Mouse (Mus musculus): ENCODE results near the gene Tchh. TPM values are rescaled to one million over a fixed set of nuclear protein-coding genes. Genes with fewer than 3 reads are reported as not detected.
"Not testable (repeated sequence)": the region's sequence is repeated elsewhere in the genome, so short reads cannot be mapped to it uniquely, and the experiment has no call there.

Gene Tchh
- total RNA-seq (2015; ENCODE audit: low replicate concordance) (0.19 TPM in 1 of 2 replicates, not detected in the other), total RNA-seq (2017; ENCODE audit: low replicate concordance) (not detected in 2 replicates)

DNA sequence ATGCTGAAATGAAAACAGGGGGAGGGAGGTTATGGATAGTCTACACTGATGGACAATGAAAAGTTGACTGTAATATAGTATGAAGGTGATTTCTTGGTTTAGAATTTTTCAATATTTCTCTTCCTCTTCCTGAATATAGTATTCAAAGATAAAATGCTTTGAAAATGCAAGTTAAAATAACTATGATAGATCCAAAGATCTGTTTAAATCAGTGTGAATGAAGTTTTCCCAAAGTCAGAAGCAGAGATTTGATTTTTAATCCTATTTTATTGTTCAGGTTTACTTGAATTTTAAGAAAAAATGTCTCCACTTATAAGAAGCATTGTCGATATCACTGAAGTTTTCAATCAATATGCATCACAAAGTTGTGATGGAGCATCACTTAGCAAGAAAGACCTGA is at the start of gene Tchh:
TSS of gene Tchh (plus strand) at position 301 of the 400 bp plus-strand sequence.
- ATAC-seq (replicated peaks; ENCODE audit: low FRiP score, poor library complexity, severe bottlenecking) = no peak

DNA sequence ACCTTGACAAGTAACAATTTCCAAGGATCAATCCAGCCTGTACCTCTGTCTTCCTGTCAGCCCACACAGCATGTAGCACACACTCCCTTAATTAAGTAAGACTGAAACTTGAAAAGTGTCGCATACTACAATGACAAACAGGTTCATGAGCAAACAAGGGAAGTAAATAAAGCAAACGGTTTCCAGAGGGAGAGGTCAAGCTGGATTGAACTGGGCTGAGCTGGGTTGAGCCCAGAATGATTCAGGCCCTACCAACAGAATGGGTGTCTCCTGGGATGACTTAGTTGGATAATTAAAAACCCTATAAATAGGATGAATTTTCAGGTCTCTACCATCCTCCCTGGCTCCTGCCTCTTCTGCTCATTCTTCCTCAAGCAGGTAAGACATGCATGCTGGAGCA is 48.8 kb upstream of the Tchh start, which contains the start of gene Rptn:
TSS of gene Rptn (plus strand) at position 334 of the 400 bp plus-strand sequence.
- ATAC-seq (replicated peaks; ENCODE audit: low FRiP score, poor library complexity, severe bottlenecking) = no peak

DNA sequence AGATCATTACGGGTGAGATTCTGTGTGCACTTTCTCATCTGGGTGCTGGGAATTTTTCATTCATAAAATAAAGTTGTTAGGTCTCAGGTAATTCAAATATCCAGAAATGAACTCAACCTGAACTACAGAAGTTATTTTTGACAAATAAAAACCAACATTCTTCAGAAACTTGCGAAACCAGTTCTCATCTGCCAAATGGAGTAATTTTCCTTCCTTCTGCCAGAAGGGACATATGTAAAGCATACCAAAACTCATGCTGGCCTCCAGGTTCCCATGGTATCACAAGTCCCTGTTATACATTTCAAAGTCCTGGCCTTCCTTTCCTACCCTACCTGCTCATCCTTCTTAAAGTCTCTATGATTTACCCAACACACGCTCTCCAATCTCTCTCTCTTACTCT is 38.2 kb upstream of the Tchh start:
- no peak for ATAC-seq (replicated peaks; ENCODE audit: low FRiP score, poor library complexity, severe bottlenecking)

DNA sequence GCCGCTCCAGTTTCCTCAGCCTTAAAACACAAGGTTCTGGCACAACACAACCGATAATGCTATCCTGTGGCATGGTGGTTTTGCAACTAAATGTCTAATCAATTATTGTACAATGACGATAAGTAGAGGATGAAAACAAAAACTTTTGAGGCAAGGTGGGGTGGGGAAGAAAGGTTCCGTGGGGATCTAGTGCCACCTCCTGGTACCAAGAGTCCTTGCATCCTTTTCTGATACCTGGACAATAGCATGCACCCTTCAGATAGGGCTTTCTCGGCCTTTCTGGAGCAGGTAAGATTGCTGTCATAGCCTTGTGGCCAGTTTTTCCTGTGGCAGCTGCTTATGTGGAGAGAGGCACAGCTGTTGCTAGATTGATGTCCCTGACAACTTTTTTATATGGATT is 35.1 kb upstream of the Tchh start:
- no peak for ATAC-seq (replicated peaks; ENCODE audit: low FRiP score, poor library complexity, severe bottlenecking)

DNA sequence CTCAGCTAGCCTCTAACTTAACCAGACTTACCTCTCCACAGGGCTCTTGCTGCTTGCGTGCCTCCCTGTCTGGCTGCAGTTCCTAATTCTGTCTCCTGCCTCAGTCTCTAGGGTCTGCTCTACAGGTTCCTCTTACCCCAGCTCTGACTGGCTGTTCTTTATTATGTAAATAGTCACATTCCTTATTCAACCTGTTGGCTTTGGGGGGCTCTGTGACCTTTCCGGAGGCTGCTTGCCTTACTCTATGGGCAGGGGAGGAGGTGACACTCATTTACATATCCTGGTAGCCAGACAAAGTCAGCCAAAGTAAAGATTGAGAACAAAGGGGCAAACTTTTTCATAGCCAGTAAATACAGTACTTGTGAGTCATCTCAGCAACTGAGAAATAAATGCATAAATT is 30.2 kb upstream of the Tchh start:
- ATAC-seq (replicated peaks; ENCODE audit: low FRiP score, poor library complexity, severe bottlenecking) = no peak

DNA sequence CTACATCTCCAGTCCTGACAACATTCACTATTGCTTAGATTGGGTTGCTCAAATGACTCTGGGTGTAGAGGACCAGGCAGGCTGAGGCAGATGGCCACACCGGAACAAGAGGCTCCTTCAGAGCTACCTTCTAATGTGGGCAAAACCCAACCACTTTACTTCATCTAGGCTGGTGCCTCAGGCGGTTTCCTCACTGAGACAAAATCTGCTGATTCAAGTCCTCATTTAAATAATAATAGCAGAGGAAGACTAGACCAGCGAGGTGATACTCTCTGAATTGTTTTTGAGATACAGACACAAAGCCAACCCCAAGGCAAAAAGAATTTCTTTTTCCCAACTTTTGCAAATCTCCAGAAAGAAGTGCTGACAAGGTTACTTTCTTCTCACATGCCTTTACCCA is 10.5 kb upstream of the Tchh start:
- no peak for ATAC-seq (replicated peaks; ENCODE audit: low FRiP score, poor library complexity, severe bottlenecking)

DNA sequence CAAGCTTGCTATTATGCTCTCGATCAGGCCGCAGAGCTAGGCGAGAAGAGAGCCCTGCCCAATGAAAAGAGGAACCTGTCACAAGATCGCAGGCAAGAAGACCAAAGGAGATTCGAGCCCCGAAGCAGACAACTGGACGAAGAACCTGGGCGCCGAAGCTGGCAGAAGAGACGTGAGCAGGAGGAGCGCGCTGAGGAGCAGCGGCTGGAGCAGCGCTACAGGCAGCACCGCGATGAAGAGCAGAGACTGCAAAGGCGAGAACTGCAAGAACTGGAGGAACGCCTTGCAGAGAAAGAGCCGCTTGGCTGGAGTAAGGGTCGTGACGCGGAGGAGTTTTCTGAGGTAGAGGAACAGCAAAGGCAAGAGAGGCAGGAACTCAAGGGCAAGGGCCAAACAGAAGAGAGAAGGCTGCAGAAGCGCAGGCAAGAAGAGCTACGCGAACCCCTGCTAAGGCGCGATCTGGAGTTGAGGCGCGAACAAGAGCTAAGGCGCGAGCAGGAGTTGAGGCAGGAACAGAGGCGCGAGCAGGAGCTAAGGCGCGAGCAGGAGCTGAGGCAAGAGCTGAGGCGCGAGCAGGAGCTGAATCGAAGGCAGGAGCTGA is 1.5 kb downstream of the Tchh start:
- ATAC-seq (replicated peaks; ENCODE audit: low FRiP score, poor library complexity, severe bottlenecking) = no peak

DNA sequence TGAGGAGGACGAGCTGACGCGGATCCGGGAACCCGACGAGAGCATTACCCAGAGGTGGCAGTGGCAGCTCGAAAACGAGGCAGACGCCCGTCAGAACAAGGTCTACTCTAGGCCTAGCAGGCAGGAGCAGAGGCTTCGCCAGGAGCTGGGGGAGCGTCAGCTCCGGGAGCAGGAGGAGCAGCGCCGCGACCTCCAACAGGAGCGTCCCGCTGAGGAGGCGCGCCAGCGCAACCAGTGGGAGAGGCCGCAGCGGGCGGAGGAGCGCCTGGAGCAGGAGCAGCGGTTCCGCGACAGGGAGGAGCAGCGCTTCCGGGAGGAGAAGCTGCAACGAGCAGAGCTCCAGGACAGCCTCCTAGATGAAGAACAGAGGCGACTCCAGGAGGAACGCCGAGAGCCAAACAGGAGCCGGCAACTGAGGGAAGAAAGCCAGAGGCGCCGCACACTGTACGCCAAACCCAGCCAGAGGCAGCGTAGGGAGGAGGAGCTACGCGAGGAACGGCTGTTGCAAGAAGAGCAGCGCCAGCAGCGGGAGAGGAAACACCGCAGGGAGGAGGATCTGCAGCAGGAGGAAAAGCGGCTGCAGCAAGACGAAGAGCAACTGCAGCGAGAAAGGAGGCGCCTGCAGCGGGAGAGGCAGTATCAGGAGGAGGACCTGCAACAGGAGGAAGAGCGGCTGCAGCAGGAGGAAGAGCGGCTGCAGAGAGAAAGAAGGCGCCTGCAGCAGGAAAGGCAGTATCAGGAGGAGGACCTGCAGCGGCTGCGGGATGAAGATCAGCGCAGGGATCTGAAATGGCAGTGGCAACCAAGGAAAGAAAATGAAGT is 2.4 kb downstream of the Tchh start:
- no peak for ATAC-seq (replicated peaks; ENCODE audit: low FRiP score, poor library complexity, severe bottlenecking)

DNA sequence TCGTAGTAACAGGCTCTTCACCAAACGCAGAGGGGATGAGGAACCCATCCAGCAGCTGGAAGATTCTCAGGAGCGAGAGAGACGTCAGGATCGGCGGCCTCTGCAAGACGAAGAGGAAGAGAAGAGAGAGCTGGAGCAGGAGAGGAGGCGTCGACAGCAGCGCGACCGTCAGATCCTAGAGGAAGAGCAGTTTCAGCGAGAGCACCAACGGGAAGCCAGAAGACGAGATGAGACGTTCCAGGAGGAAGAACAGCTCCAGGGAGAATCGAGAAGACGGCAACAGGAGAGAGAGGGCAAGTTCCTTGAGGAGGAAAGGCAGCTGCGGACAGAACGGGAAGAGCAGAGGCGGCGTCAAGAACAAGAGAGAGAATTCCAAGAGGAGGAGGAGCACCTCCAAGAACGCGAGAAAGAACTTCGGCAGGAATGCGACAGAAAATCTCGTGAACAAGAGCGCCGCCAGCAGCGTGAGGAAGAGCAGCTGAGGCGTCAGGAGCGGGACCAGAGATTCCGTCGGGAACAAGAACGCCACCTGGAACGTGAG is 3.1 kb downstream of the Tchh start:
- ATAC-seq (replicated peaks; ENCODE audit: low FRiP score, poor library complexity, severe bottlenecking) = no peak

DNA sequence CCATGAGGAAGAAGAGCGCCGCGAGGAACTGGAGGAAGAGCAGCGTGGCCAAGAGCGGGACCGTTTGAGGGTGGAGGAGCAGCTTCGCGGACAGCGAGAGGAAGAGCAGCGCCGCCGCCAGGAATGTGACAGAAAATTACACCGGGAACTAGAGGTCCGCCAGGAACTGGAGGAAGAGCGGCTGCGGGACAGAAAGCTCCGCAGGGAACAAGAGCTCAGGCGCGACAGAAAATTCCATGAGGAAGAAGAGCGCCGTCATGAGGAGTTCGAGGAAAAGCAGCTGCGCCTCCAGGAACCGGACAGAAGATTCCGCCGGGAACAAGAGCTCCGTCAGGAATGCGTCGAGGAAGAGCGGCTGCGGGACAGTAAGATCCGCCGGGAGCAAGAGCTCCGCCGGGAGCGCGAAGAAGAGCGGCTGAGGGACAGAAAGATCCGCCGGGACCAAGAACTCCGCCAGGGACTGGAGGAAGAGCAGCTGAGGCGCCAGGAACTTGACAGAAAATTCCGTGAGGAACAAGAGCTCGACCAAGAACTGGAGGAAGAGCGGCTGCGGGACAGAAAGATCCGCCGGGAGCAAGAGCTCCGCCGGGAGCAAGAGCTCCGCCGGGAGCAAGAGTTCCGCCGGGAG is 4.1 kb downstream of the Tchh start:
- no peak for ATAC-seq (replicated peaks; ENCODE audit: low FRiP score, poor library complexity, severe bottlenecking)

DNA sequence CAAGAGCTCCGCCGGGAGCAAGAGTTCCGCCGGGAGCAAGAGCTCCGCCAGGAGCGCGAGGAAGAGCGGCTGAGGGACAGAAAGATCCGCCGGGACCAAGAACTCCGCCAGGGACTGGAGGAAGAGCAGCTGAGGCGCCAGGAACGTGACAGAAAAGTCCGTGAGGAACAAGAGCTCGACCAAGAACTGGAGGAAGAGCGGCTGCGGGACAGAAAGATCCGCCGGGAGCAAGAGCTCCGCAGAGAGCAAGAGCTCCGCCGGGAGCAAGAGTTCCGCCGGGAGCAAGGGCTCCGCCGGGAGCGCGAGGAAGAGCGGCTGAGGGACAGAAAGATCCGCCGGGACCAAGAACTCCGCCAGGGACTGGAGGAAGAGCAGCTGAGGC is 4.6 kb downstream of the Tchh start:
- not testable (repeated sequence) for ATAC-seq (replicated peaks; ENCODE audit: low FRiP score, poor library complexity, severe bottlenecking)

DNA sequence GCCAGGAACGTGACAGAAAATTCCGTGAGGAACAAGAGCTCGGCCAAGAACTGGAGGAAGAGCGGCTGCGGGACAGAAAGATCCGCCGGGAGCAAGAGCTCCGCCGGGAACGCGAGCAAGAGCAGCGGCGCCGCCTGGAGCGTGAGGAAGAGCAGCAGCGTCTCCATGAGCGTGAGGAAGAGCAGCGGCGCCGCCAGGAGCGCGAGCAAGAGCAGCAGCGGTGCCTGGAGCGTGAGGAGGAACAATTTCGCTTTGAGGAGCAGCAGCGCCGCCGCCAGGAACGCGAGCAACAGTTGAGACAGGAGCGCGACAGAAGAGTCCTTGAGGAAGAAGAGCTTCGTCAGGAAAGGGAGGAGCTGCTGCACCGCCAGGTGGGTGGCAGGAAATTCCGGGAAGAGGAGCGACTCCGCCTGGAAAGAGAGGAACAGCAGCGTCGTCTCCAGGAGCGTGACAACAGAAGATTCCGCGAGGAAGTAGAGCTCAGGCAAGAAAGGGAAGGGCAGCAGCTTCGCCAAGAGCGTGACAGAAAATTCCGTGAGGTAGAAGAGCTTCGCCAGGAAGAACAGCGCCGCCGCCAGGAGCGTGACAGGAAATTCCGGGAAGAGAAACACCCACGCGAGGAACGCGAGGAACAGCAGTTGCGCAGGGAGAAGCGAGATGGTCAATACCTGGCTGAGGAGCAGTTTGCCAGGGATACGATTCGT is 5.2 kb downstream of the Tchh start:
- no peak for ATAC-seq (replicated peaks; ENCODE audit: low FRiP score, poor library complexity, severe bottlenecking)

DNA sequence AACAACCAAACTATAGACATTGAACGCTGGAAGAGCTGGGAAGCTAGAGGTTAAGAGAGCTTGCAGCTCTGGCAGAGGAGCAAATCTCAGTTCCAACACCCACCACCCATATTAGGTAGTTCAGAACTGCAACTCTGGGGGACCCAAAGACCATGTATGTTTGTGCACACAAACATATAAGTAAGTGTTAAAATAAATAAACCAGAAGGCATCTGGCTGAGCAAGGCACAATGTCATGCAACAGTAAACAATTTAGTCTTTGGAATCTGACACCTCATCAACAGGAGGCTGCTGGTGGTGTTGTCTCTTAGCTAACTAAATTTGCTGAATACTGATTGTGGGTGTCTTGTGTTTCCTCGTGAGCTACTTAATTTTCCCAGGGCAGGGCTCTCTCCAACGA is 24.4 kb downstream of the Tchh start:
- ATAC-seq (replicated peaks; ENCODE audit: low FRiP score, poor library complexity, severe bottlenecking) = no peak

DNA sequence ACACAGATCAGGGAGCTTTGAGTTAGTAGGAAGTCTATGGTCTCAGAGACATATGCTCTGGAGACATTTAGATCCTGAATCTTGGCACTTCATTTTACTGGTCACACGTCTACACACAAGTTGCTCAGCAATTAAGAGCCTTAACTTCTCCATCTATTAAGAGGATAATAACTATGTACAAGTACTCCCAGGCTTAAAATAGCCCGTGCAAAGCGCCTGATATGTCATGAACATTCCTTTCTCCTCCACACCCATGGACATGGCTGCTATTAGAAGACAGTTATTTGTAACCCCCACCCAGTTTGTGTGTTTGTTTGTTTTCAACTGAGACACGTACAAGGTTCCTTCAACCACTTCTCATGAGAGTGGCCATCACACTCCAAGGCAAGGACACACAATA is 25.0 kb downstream of the Tchh start:
- no peak for ATAC-seq (replicated peaks; ENCODE audit: low FRiP score, poor library complexity, severe bottlenecking)

DNA sequence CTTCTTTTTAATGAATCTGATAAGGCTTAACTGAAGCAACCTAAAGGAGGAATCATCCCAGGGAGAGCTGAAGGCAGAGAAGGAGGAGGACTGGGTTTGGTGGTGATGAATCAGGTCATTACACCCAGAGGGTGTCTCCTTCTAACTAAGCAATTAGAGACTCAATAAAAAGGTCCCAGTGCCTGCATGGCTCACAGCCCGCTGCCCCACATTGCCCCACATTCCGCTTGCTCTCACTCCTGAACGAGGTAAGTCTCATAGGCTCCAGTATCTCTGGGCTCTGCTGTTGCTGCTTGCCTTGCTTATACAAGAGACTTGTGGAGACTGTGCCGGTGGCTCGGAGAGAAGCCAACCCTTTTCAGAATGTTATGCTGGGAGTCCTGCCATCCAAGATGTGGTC is 26.4 kb downstream of the Tchh start, which contains the start of gene Tchhl1:
TSS of gene Tchhl1 (plus strand) at position 194 of the 400 bp plus-strand sequence.
- ATAC-seq (replicated peaks; ENCODE audit: low FRiP score, poor library complexity, severe bottlenecking) = no peak

DNA sequence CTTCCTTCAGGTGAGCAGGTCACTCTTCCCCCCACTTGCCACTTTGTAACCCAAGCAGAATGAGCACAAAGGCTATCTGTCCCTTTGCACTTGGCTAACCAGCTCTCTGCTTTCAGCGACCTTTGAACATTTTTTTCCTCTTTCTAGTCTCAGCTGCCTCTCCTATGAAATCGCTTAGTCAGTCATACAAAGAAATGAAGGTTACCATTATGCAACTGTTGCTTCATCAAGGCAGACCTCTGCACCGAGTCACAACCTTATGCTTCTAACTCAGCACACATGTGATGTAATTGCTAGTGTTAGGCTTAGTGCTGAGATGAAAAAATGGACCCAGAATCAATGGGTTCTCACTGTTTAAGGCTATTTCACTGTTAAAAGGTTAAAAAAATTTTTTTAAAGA is 27.5 kb downstream of the Tchh start:
- no peak for ATAC-seq (replicated peaks; ENCODE audit: low FRiP score, poor library complexity, severe bottlenecking)

DNA sequence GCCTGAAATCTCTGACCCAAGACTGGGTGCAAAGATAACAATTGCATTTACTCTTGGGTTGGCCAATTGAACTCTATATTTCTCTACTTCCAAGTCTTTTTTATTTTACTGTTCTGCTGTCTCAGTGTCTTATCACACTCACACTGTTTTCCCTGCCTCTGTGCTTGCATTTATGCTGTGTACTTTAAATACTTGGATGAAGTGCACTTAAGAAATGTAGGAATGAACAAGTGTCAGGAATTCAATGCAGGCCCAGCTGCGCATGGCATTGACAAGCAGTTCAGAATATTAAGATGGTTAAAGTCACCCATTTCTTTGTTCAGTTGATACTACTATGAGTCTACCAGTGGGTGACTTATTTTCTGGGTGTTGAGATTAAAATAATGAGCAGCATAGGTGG is 37.9 kb downstream of the Tchh start:
- no peak for ATAC-seq (replicated peaks; ENCODE audit: low FRiP score, poor library complexity, severe bottlenecking)

DNA sequence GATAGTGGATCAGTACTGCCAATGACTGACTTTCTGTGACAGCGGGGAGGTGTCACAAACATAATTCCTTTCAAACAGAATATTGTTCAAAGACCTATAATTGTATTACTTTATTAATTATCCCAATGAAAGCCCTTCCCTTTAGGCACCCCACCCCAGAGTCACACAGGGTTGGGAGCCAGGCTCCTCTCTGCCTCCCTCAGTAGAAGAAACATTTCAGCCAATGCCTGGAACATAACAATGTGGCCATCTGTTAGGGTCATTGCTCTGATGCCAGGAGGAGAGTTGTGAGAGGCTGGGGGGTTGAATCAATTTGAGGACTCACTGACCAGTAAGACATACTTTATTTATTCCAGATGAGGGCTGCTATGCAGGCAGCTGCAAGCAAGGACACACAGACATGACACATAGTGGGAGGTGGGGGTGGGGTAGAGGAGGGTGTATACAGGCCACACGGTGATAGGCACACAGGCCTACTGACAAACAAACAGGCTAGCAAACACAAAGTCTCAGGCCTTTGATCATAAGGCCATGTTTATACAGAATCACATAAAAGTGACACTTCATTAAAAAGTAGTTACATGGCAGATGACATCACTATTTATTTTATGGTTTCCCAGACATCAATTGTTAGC is 40.0 kb downstream of the Tchh start:
- ATAC-seq (replicated peaks; ENCODE audit: low FRiP score, poor library complexity, severe bottlenecking) = no peak

DNA sequence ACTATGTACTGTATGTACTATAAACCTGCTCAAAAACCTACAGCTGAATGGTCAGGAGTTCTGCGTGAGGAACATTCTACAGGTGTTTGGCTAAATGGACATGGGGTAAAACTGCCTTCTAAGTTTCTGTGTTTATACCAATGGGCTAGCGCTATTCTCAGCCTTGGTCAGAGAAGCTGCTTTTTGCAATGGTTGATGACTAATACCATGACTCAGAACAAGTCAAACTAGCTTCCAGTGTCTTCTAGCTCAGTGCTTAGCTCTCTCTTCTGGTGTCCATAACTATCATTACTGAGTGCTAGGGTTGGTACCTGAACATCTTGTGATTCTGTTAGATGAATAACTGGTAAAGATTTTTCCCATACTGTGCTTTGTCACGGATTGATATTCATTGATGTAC is 43.5 kb downstream of the Tchh start:
- no peak for ATAC-seq (replicated peaks; ENCODE audit: low FRiP score, poor library complexity, severe bottlenecking)

DNA sequence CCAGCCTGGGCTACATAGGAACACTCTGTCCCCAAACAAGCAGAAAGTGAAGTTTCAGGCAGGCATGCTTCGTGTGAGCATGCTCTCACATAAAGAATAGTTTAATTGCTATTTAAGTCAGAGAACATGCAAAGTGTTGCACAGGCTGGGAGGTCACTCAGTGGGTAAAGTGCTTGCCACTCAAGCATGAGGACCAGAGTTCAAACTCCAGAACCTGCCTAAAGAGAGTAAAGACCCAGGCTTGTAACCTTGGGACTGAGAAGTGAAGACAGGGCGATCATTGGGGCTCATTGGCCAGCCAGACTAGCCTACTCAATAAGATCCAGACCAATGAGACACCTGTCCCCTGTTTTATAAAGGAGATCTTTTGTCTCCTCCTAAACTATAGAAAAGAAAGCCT is 46.4 kb downstream of the Tchh start:
- no peak for ATAC-seq (replicated peaks; ENCODE audit: low FRiP score, poor library complexity, severe bottlenecking)

Measured in erythroblast, adult 5-6 weeks (primary cell).